ENCODE assay signal across 8 mouse cellular contexts in genomic region chr19:5874969-5875480, GRCm38 (mm10). TPM values are rescaled to one million over a fixed set of nuclear protein-coding genes. Genes with fewer than 3 reads are reported as not detected.
A peak's percentile ranks its signal among the peaks of the same experiment; 100 is the strongest.
DNase-seq lines count a peak whose midpoint lies in the region; ATAC-seq and TF ChIP-seq lines count a peak whose summit lies in the region.

Gene Frmd8 (minus strand): TSS chr19:5875274.

- peaks cover 59% of the 10 kb centered on the region for H3K4me1 ChIP-seq in heart, embryonic 12.5 days (replicated peaks)
- H3K4me1 ChIP-seq in kidney, postnatal 0 days (replicated peaks; ENCODE audit: insufficient read depth, low read length), result peaks cover 33% of the 10 kb centered on the region
- peaks cover 47% of the 10 kb centered on the region for H3K4me1 ChIP-seq in liver, embryonic 11.5 days (replicated peaks; ENCODE audit: control insufficient read depth, insufficient read depth, low read length)
- H3K4me1 ChIP-seq in stomach, embryonic 14.5 days (ENCODE audit: control insufficient read depth, insufficient read depth, low read length), result peaks cover 25% of the 10 kb centered on the region

- H3K27ac ChIP-seq in heart, embryonic 12.5 days (ENCODE audit: poor library complexity, severe bottlenecking), result peak within 1 kb of the TSS; percentile 65
- H3K27ac ChIP-seq in kidney, postnatal 0 days, result peak within 1 kb of the TSS; percentile 58; the same call in 1 of the 2 replicates
- peak within 1 kb of the TSS; percentile 69 for H3K27ac ChIP-seq in liver, embryonic 11.5 days (ENCODE audit: low read depth, low read length)
- H3K27ac ChIP-seq in stomach, embryonic 14.5 days (ENCODE audit: low read length), result peak within 1 kb of the TSS; percentile 48; the same call in 1 of the 2 replicates

- peak within 1 kb of the TSS; percentile 93 for H3K4me3 ChIP-seq in heart, embryonic 12.5 days
- peak within 1 kb of the TSS; percentile 72 for H3K4me3 ChIP-seq in kidney, postnatal 0 days (replicated peaks; ENCODE audit: low read depth, low read length)
- H3K4me3 ChIP-seq in liver, embryonic 11.5 days (ENCODE audit: low read depth, low read length), result peak within 1 kb of the TSS; percentile 84
- H3K4me3 ChIP-seq in stomach, embryonic 14.5 days (ENCODE audit: low read depth, low read length), result peak within 1 kb of the TSS; percentile 78

- H3K36me3 ChIP-seq in heart, embryonic 12.5 days, result peaks cover 16% of the 10 kb centered on the region
- H3K36me3 ChIP-seq in kidney, postnatal 0 days (ENCODE audit: insufficient read depth, low read length), result peaks cover 10% of the 10 kb centered on the region; the same call in 1 of the 2 replicates
- H3K36me3 ChIP-seq in liver, embryonic 11.5 days (ENCODE audit: control insufficient read depth, insufficient read depth, low read length), result peaks cover 4% of the 10 kb centered on the region; the same call in 1 of the 2 replicates
- peaks cover 4% of the 10 kb centered on the region; the same call in 1 of the 2 replicates for H3K36me3 ChIP-seq in stomach, embryonic 14.5 days (ENCODE audit: control insufficient read depth, insufficient read depth, low read length)

- under 1% methylated on average over 37 of the region's 37 CpGs for WGBS in heart, embryonic 12.5 days
- WGBS in kidney, postnatal 0 days, result 0% methylated on average over 37 of the region's 37 CpGs
- under 1% methylated on average over 37 of the region's 37 CpGs for WGBS in liver, embryonic 11.5 days
- under 1% methylated on average over 37 of the region's 37 CpGs for WGBS in stomach, embryonic 14.5 days

- peak within 1 kb of the TSS; percentile 93 for H3K9ac ChIP-seq in heart, embryonic 12.5 days
- H3K9ac ChIP-seq in kidney, postnatal 0 days (ENCODE audit: low read depth, low read length), result peak within 1 kb of the TSS; percentile 77
- H3K9ac ChIP-seq in liver, embryonic 11.5 days (ENCODE audit: low read depth, low read length), result peak within 1 kb of the TSS; percentile 88
- H3K9ac ChIP-seq in stomach, embryonic 14.5 days (replicated peaks; ENCODE audit: low read depth, low read length), result peak within 1 kb of the TSS; percentile 64

- DNase-seq in CD4-positive helper T cell, adult 2 months (ENCODE audit: low read depth, low spot score), result peak; percentile 95
- DNase-seq in brain, embryonic 18.5 days (ENCODE audit: low read depth, low spot score), result peak; percentile 83
- peak; percentile 98 for DNase-seq in kidney, postnatal 0 days (ENCODE audit: low spot score)
- DNase-seq in liver, embryonic 11.5 days (ENCODE audit: low spot score), result peak; percentile 90
- peak; percentile 96 for DNase-seq in naive thymus-derived CD4-positive, alpha-beta T cell, adult 2 months (ENCODE audit: low read depth)

- peak; percentile 90 for ATAC-seq in erythroid progenitor cell, adult 5-6 weeks (replicated peaks; ENCODE audit: low FRiP score, poor library complexity, severe bottlenecking)
- peak; percentile 83 for ATAC-seq in heart, embryonic 12.5 days (ENCODE audit: insufficient number of reproducible peaks, low FRiP score)
- ATAC-seq in kidney, postnatal 0 days (replicated peaks; ENCODE audit: low FRiP score, low read depth), result peak; percentile 69
- ATAC-seq in liver, embryonic 11.5 days (replicated peaks; ENCODE audit: low FRiP score), result peak; percentile 81
- peak; percentile 83 for ATAC-seq in stomach, embryonic 14.5 days (ENCODE audit: insufficient number of reproducible peaks, insufficient read depth, low FRiP score, low read depth)

- H3K4me2 ChIP-seq in heart, embryonic 12.5 days, result peak within 1 kb of the TSS; percentile 92
- peak within 1 kb of the TSS; percentile 80 for H3K4me2 ChIP-seq in kidney, postnatal 0 days (ENCODE audit: low read length)
- peak within 1 kb of the TSS; percentile 78 for H3K4me2 ChIP-seq in liver, embryonic 11.5 days
- H3K4me2 ChIP-seq in stomach, embryonic 14.5 days (replicated peaks; ENCODE audit: low read depth, low read length), result peak within 1 kb of the TSS; percentile 96

- H3K27me3 ChIP-seq in heart, embryonic 12.5 days (replicated peaks), result no peaks in the 10 kb centered on the region
- no peaks in the 10 kb centered on the region for H3K27me3 ChIP-seq in kidney, postnatal 0 days (ENCODE audit: insufficient read depth, low read length)
- no peaks in the 10 kb centered on the region for H3K27me3 ChIP-seq in liver, embryonic 11.5 days (replicated peaks; ENCODE audit: control insufficient read depth, insufficient read depth, low read length)
- no peaks in the 10 kb centered on the region for H3K27me3 ChIP-seq in stomach, embryonic 14.5 days (ENCODE audit: control insufficient read depth, insufficient read depth, low read length)

- H3K9me3 ChIP-seq in heart, embryonic 12.5 days (replicated peaks), result no peaks in the 10 kb centered on the region
- H3K9me3 ChIP-seq in kidney, postnatal 0 days (replicated peaks; ENCODE audit: low read length), result no peaks in the 10 kb centered on the region
- no peaks in the 10 kb centered on the region for H3K9me3 ChIP-seq in liver, embryonic 11.5 days (ENCODE audit: control insufficient read depth, low read length)
- no peaks in the 10 kb centered on the region for H3K9me3 ChIP-seq in stomach, embryonic 14.5 days (ENCODE audit: control insufficient read depth, low read depth, low read length)

- TF ChIP-seq CTCF in kidney, postnatal 0 days (IDR thresholded peaks at IDR 0.05; ENCODE audit: low read depth), result no peak

RNA-seq across cellular contexts. Expression of gene Frmd8, which starts in this region (rescaled TPM):
- total RNA-seq in erythroid progenitor cell, adult 5-6 weeks (2015; ENCODE audit: low replicate concordance), result 3.6 and 9.2 TPM in 2 replicates
- 4.2 and 6.0 TPM in 2 replicates for total RNA-seq in erythroid progenitor cell, adult 5-6 weeks (2017; ENCODE audit: low replicate concordance)
- polyA plus RNA-seq in heart, embryonic 12.5 days (2016; fragmentation: Nextera tagmentation; extraction: Ambion mirVana), result 33.7 and 34.2 TPM in 2 replicates
- 31.6 and 35.9 TPM in 2 replicates for polyA plus RNA-seq in kidney, postnatal 0 days (2015; fragmentation: Nextera tagmentation; extraction: Ambion mirVana)
- 26.8 and 27.9 TPM in 2 replicates for polyA plus RNA-seq in liver, embryonic 11.5 days (2014; fragmentation: Nextera tagmentation; extraction: Ambion mirVana)
- polyA plus RNA-seq in stomach, embryonic 14.5 days (2014; fragmentation: Nextera tagmentation; extraction: Ambion mirVana), result 18.3 and 18.6 TPM in 2 replicates

Comparison
In these comparisons a context has a peak if more than half of its experiments do, and no peak if none do; other contexts are left out.
1. Peak in every context shown above with its lines: DNase-seq, ATAC-seq, H3K4me3 ChIP-seq and H3K27ac ChIP-seq.